Mouse (Mus musculus): Measurements from ENCODE around the gene Ptgir. TPM values are rescaled to one million over a fixed set of nuclear protein-coding genes. Genes with fewer than 3 reads are reported as not detected.

The Ptgir gene
- polyA plus RNA-seq, 1 experiment from 2014 or later: 1.7 TPM

- no peaks in the 10 kb centered on the region for H3K4me1 ChIP-seq (ENCODE audit: insufficient read depth)
- no peak overlapping the region for H3K27ac ChIP-seq (ENCODE audit: low read depth)
- H3K36me3 ChIP-seq (replicated peaks; ENCODE audit: insufficient read depth, low read length): no peaks in the 10 kb centered on the region
- no peak overlapping the region for H3K4me2 ChIP-seq (ENCODE audit: low read depth, low read length)
- TF ChIP-seq EP300 (IDR thresholded peaks at IDR 0.05; ENCODE audit: low read depth) (no peak), CTCF (IDR thresholded peaks at IDR 0.05; ENCODE audit: low read depth) (peak; percentile 78)
- no peaks in the 10 kb centered on the region for H3K27me3 ChIP-seq (ENCODE audit: insufficient read depth, low read length)
- ATAC-seq: peak; percentile 55
- DNase-seq: peak; percentile 59
- 41% methylated on average over 14 of the region's 14 CpGs for WGBS (ENCODE audit: insufficient replicate concordance)
- no peaks in the 10 kb centered on the region for H3K9me3 ChIP-seq (ENCODE audit: low read length)
- H3K4me3 ChIP-seq (ENCODE audit: low read depth, low read length): no peak overlapping the region
- no peak overlapping the region for H3K9ac ChIP-seq (replicated peaks)
Measured at GRCm38 (mm10) chr7:16932704-16933577, 26.7 kb downstream of the Ptgir start.

GRCm38 (mm10) chr7:16937312-16937711, 31.0 kb downstream of the Ptgir start:
- no peak overlapping the region for H3K27ac ChIP-seq (ENCODE audit: low read depth)
- TF ChIP-seq CTCF (IDR thresholded peaks at IDR 0.05; ENCODE audit: low read depth) (peak; percentile 56), EP300 (IDR thresholded peaks at IDR 0.05; ENCODE audit: low read depth) (no peak)
- no peak overlapping the region for H3K4me3 ChIP-seq (ENCODE audit: low read depth, low read length)
- no peaks in the 10 kb centered on the region for H3K4me1 ChIP-seq (ENCODE audit: insufficient read depth)
- H3K9me3 ChIP-seq (ENCODE audit: low read length): no peaks in the 10 kb centered on the region
- H3K36me3 ChIP-seq (replicated peaks; ENCODE audit: insufficient read depth, low read length): no peaks in the 10 kb centered on the region
- no peak overlapping the region for H3K9ac ChIP-seq (replicated peaks)
- no peaks in the 10 kb centered on the region for H3K27me3 ChIP-seq (ENCODE audit: insufficient read depth, low read length)
- 47% methylated on average over 4 of the region's 4 CpGs for WGBS (ENCODE audit: insufficient replicate concordance)
- H3K4me2 ChIP-seq (ENCODE audit: low read depth, low read length): no peak overlapping the region
- ATAC-seq (no peak), DNase-seq (peak; percentile 47)

GRCm38 (mm10) chr7:16938117-16938791, 32.0 kb downstream of the Ptgir start:
- WGBS (ENCODE audit: insufficient replicate concordance): 66% methylated on average over 17 of the region's 17 CpGs

GRCm38 (mm10) chr7:16940292-16940691, 34.0 kb downstream of the Ptgir start:
- Histone ChIP-seq H3K4me3 (ENCODE audit: low read depth, low read length) (no peak overlapping the region), H3K4me2 (ENCODE audit: low read depth, low read length) (no peak overlapping the region), H3K27ac (ENCODE audit: low read depth) (no peak overlapping the region), H3K27me3 (ENCODE audit: insufficient read depth, low read length) (peaks cover 16% of the 10 kb centered on the region), H3K9me3 (ENCODE audit: low read length) (no peaks in the 10 kb centered on the region), H3K36me3 (replicated peaks; ENCODE audit: insufficient read depth, low read length) (no peaks in the 10 kb centered on the region), H3K4me1 (ENCODE audit: insufficient read depth) (peaks cover 6% of the 10 kb centered on the region), H3K9ac (replicated peaks) (no peak overlapping the region)
- ATAC-seq (no peak), DNase-seq (no peak)
- TF ChIP-seq CTCF (IDR thresholded peaks at IDR 0.05; ENCODE audit: low read depth) (no peak), EP300 (IDR thresholded peaks at IDR 0.05; ENCODE audit: low read depth) (no peak)
- 60% methylated on average over 7 of the region's 7 CpGs for WGBS (ENCODE audit: insufficient replicate concordance)

More at GRCm38 (mm10) chr7:16938117-16938791, 32.0 kb downstream of the Ptgir start:
- Histone ChIP-seq H3K9ac (replicated peaks) (no peak overlapping the region), H3K4me2 (ENCODE audit: low read depth, low read length) (no peak overlapping the region), H3K36me3 (replicated peaks; ENCODE audit: insufficient read depth, low read length) (no peaks in the 10 kb centered on the region), H3K4me1 (ENCODE audit: insufficient read depth) (no peaks in the 10 kb centered on the region), H3K9me3 (ENCODE audit: low read length) (no peaks in the 10 kb centered on the region), H3K27me3 (ENCODE audit: insufficient read depth, low read length) (no peaks in the 10 kb centered on the region), H3K27ac (ENCODE audit: low read depth) (no peak overlapping the region), H3K4me3 (ENCODE audit: low read depth, low read length) (no peak overlapping the region)
- no peak for TF ChIP-seq CTCF (IDR thresholded peaks at IDR 0.05; ENCODE audit: low read depth)
- TF ChIP-seq EP300 (IDR thresholded peaks at IDR 0.05; ENCODE audit: low read depth): no peak
- DNase-seq (no peak), ATAC-seq (no peak)

GRCm38 (mm10) chr7:16942861-16943260, 36.6 kb downstream of the Ptgir start:
- TF ChIP-seq EP300 (IDR thresholded peaks at IDR 0.05; ENCODE audit: low read depth): no peak
- Histone ChIP-seq H3K27ac (ENCODE audit: low read depth) (no peak overlapping the region), H3K36me3 (replicated peaks; ENCODE audit: insufficient read depth, low read length) (no peaks in the 10 kb centered on the region), H3K27me3 (ENCODE audit: insufficient read depth, low read length) (peaks cover 42% of the 10 kb centered on the region), H3K9ac (replicated peaks) (no peak overlapping the region), H3K4me1 (ENCODE audit: insufficient read depth) (peaks cover 14% of the 10 kb centered on the region), H3K4me2 (ENCODE audit: low read depth, low read length) (no peak overlapping the region), H3K4me3 (ENCODE audit: low read depth, low read length) (no peak overlapping the region), H3K9me3 (ENCODE audit: low read length) (no peaks in the 10 kb centered on the region)
- WGBS (ENCODE audit: insufficient replicate concordance): 50% methylated on average over 4 of the region's 4 CpGs
- ATAC-seq (no peak), DNase-seq (no peak)

GRCm38 (mm10) chr7:16944061-16944807, 37.9 kb downstream of the Ptgir start, which contains the start of gene Pnmal2:
Gene Pnmal2 (plus strand): TSS chr7:16944682.
- Histone ChIP-seq H3K36me3 (replicated peaks; ENCODE audit: insufficient read depth, low read length) (no peaks in the 10 kb centered on the region), H3K27ac (ENCODE audit: low read depth) (no peak within 1 kb of the TSS), H3K9me3 (ENCODE audit: low read length) (no peaks in the 10 kb centered on the region), H3K4me2 (ENCODE audit: low read depth, low read length) (peak within 1 kb of the TSS; percentile 74), H3K4me1 (ENCODE audit: insufficient read depth) (peaks cover 14% of the 10 kb centered on the region), H3K4me3 (ENCODE audit: low read depth, low read length) (peak within 1 kb of the TSS; percentile 47), H3K9ac (replicated peaks) (no peak within 1 kb of the TSS; the same call in 1 of the 2 replicates), H3K27me3 (ENCODE audit: insufficient read depth, low read length) (peaks cover 56% of the 10 kb centered on the region)
- peak; percentile 63 for DNase-seq
- WGBS (ENCODE audit: insufficient replicate concordance): 22% methylated on average over 33 of the region's 36 CpGs
- TF ChIP-seq EP300 (IDR thresholded peaks at IDR 0.05; ENCODE audit: low read depth): no peak
- no peak for TF ChIP-seq CTCF (IDR thresholded peaks at IDR 0.05; ENCODE audit: low read depth)
- ATAC-seq: peak; percentile 68

All from liver, postnatal 0 days (tissue).